27 mouse cellular contexts compared by ENCODE assay signal in genomic region chr6:32105547-32106275, GRCm38 (mm10). TPM values are rescaled to one million over a fixed set of nuclear protein-coding genes. Genes with fewer than 3 reads are reported as not detected.
DNase-seq lines count a peak whose midpoint lies in the region; ATAC-seq lines count a peak whose summit lies in the region.
"Had no signal": no experiment of that assay in that cellular context is flagged by ENCODE, and none has a peak within 500 bp of the region (broad histone marks: within the 10 kb centered on the region; RNA-seq: fewer than 3 reads in every experiment).

No protein-coding gene starts in this region.

- peak; percentile 77 to 82 for DNase-seq in cerebellum, postnatal 10 days
- no peak for DNase-seq in cerebellum, adult 9-10 months
- DNase-seq in midbrain, embryonic 14.5 days, result peak; percentile 2
- DNase-seq in frontal cortex, adult 2 months (ENCODE audit: extremely low spot score in 1 of 2, low spot score in 1 of 2), result no peak
- DNase-seq: adrenal gland, postnatal 36 days; heart, postnatal 36 days; kidney, adult 9 months; kidney, postnatal 36 days; layer of hippocampus, adult 9-11 months; right cerebral cortex, postnatal 25 days; thymus, postnatal 25 days had no signal

- ATAC-seq in hindbrain, embryonic 15.5 days (ENCODE audit: low FRiP score, low read depth), result peak; percentile 45; the same call in 1 of the 2 replicates
- no peak for ATAC-seq in hindbrain, embryonic 13.5 days (ENCODE audit: low FRiP score)
- no peak for ATAC-seq in midbrain, embryonic 14.5 days (ENCODE audit: low FRiP score, low TSS enrichment)
- no peak for ATAC-seq in midbrain, embryonic 13.5 days
- no peak for ATAC-seq in erythroblast, adult 5-6 weeks (replicated peaks; ENCODE audit: low FRiP score, poor library complexity, severe bottlenecking)
- ATAC-seq: activated CD4-positive, CD25-positive, alpha-beta regulatory T cell, adult 4 months; CD4-positive, CD25-positive, alpha-beta regulatory T cell, adult 4 months had no signal

- H3K4me2 ChIP-seq in hindbrain, embryonic 15.5 days, result no peak overlapping the region
- H3K4me2 ChIP-seq in hindbrain, embryonic 13.5 days, result no peak overlapping the region
- H3K4me2 ChIP-seq in midbrain, embryonic 14.5 days (ENCODE audit: low read length), result no peak overlapping the region
- no peak overlapping the region for H3K4me2 ChIP-seq in midbrain, embryonic 13.5 days (replicated peaks)
- H3K4me2 ChIP-seq: heart, embryonic 13.5 days; limb, embryonic 13.5 days had no signal

- H3K9ac ChIP-seq in hindbrain, embryonic 15.5 days, result no peak overlapping the region
- no peak overlapping the region for H3K9ac ChIP-seq in hindbrain, embryonic 13.5 days
- no peak overlapping the region for H3K9ac ChIP-seq in midbrain, embryonic 14.5 days (replicated peaks; ENCODE audit: low read length)
- no peak overlapping the region for H3K9ac ChIP-seq in midbrain, embryonic 13.5 days (replicated peaks)
- H3K9ac ChIP-seq: heart, embryonic 13.5 days; limb, embryonic 13.5 days; liver, embryonic 14.5 days had no signal

- no peak overlapping the region for H3K27ac ChIP-seq in hindbrain, embryonic 15.5 days (replicated peaks)
- H3K27ac ChIP-seq in hindbrain, embryonic 13.5 days, result no peak overlapping the region; the same call in 1 of the 2 replicates
- no peak overlapping the region for H3K27ac ChIP-seq in midbrain, embryonic 14.5 days (replicated peaks; ENCODE audit: low read depth, low read length)
- H3K27ac ChIP-seq in midbrain, embryonic 13.5 days, result no peak overlapping the region
- H3K27ac ChIP-seq: heart, embryonic 13.5 days; limb, embryonic 13.5 days; liver, embryonic 14.5 days had no signal

- no peak overlapping the region for H3K4me3 ChIP-seq in hindbrain, embryonic 15.5 days
- no peak overlapping the region for H3K4me3 ChIP-seq in hindbrain, embryonic 13.5 days
- H3K4me3 ChIP-seq in midbrain, embryonic 14.5 days (replicated peaks; ENCODE audit: low read depth, low read length), result no peak overlapping the region
- H3K4me3 ChIP-seq in midbrain, embryonic 13.5 days (replicated peaks), result no peak overlapping the region
- H3K4me3 ChIP-seq: heart, embryonic 13.5 days; limb, embryonic 13.5 days had no signal

- no peaks in the 10 kb centered on the region for H3K27me3 ChIP-seq in hindbrain, embryonic 15.5 days
- no peaks in the 10 kb centered on the region for H3K27me3 ChIP-seq in hindbrain, embryonic 13.5 days
- no peaks in the 10 kb centered on the region for H3K27me3 ChIP-seq in midbrain, embryonic 14.5 days (ENCODE audit: control insufficient read depth, insufficient read depth, low read length)
- H3K27me3 ChIP-seq in midbrain, embryonic 13.5 days, result no peaks in the 10 kb centered on the region
- H3K27me3 ChIP-seq: heart, embryonic 13.5 days; limb, embryonic 13.5 days had no signal

- no peaks in the 10 kb centered on the region for H3K36me3 ChIP-seq in hindbrain, embryonic 15.5 days
- no peaks in the 10 kb centered on the region for H3K36me3 ChIP-seq in hindbrain, embryonic 13.5 days
- H3K36me3 ChIP-seq in midbrain, embryonic 14.5 days (ENCODE audit: control insufficient read depth, insufficient read depth, low read length), result no peaks in the 10 kb centered on the region
- H3K36me3 ChIP-seq in midbrain, embryonic 13.5 days, result no peaks in the 10 kb centered on the region
- H3K36me3 ChIP-seq: heart, embryonic 13.5 days; limb, embryonic 13.5 days had no signal

- no peaks in the 10 kb centered on the region for H3K9me3 ChIP-seq in hindbrain, embryonic 15.5 days
- H3K9me3 ChIP-seq in hindbrain, embryonic 13.5 days, result no peaks in the 10 kb centered on the region
- H3K9me3 ChIP-seq in midbrain, embryonic 14.5 days (ENCODE audit: control insufficient read depth, low read length), result no peaks in the 10 kb centered on the region
- no peaks in the 10 kb centered on the region for H3K9me3 ChIP-seq in midbrain, embryonic 13.5 days
- H3K9me3 ChIP-seq: heart, embryonic 13.5 days; limb, embryonic 13.5 days had no signal

- peaks cover 4% of the 10 kb centered on the region; the same call in 1 of the 2 replicates for H3K4me1 ChIP-seq in hindbrain, embryonic 15.5 days (replicated peaks)
- peaks cover 7% of the 10 kb centered on the region for H3K4me1 ChIP-seq in hindbrain, embryonic 13.5 days (replicated peaks)
- no peaks in the 10 kb centered on the region for H3K4me1 ChIP-seq in midbrain, embryonic 14.5 days (ENCODE audit: control insufficient read depth, insufficient read depth, low read length)
- H3K4me1 ChIP-seq in midbrain, embryonic 13.5 days (replicated peaks), result 0 out of 2 replicates have a peak, but pooled peaks cover 8% of the 10 kb centered on the region
- H3K4me1 ChIP-seq: heart, embryonic 13.5 days; limb, embryonic 13.5 days had no signal

- WGBS in hindbrain, embryonic 15.5 days, result 37% methylated on average over 9 of the region's 9 CpGs
- 56% methylated on average over 9 of the region's 9 CpGs for WGBS in hindbrain, embryonic 13.5 days
- 65% methylated on average over 9 of the region's 9 CpGs for WGBS in midbrain, embryonic 14.5 days
- WGBS in midbrain, embryonic 13.5 days, result 60% methylated on average over 9 of the region's 9 CpGs

RNA-seq across cellular contexts. Expression of gene 1700012A03Rik, which starts 55.7 kb away (rescaled TPM):
- not detected in 2 replicates for polyA plus RNA-seq in hindbrain, embryonic 15.5 days (2015; fragmentation: Nextera tagmentation; extraction: Ambion mirVana)
- polyA plus RNA-seq in hindbrain, embryonic 13.5 days (2015; fragmentation: Nextera tagmentation; extraction: Ambion mirVana), result not detected in 2 replicates
- not detected in 2 replicates for polyA plus RNA-seq in midbrain, embryonic 14.5 days (2014; fragmentation: Nextera tagmentation; extraction: Ambion mirVana)
- not detected in 2 replicates for polyA plus RNA-seq in midbrain, embryonic 13.5 days (2015; fragmentation: Nextera tagmentation; extraction: Ambion mirVana)
- polyA plus RNA-seq in frontal cortex, adult 2 months (2012; rRNA removed), result not detected in 2 replicates
- not detected in 2 replicates for total RNA-seq in erythroblast, adult 5-6 weeks (2015; ENCODE audit: low replicate concordance)
- not detected in 2 replicates for total RNA-seq in erythroblast, adult 5-6 weeks (2017; ENCODE audit: low replicate concordance)
- total RNA-seq: adrenal gland, postnatal 36 days; gastrocnemius, adult 18-20 months; heart, postnatal 36 days; left cerebral cortex, adult 8-10 months; megakaryocyte, adult 5-6 weeks; MEL had no signal
- polyA plus RNA-seq: activated CD4-positive, CD25-positive, alpha-beta regulatory T cell, adult 4 months; CD4-positive, CD25-positive, alpha-beta regulatory T cell, adult 4 months; embryonic facial prominence, embryonic 11.5 days; heart, embryonic 13.5 days; intestine, embryonic 14.5 days; limb, embryonic 13.5 days; liver, embryonic 14.5 days; neural tube, embryonic 11.5 days had no signal

Comparison
In these comparisons a context has a peak if more than half of its experiments do, and no peak if none do; other contexts are left out.
1. DNase-seq: peak in cerebellum, postnatal 10 days (2 of 2) and midbrain, embryonic 14.5 days (single experiment); none in cerebellum, adult 9-10 months (single experiment) and frontal cortex, adult 2 months (0 of 2).